Mouse (Mus musculus): Measurements from ENCODE around the gene Polr3h. TPM values are rescaled to one million over a fixed set of nuclear protein-coding genes. Genes with fewer than 3 reads are reported as not detected.

Gene Polr3h
- polyA plus RNA-seq, 1 experiment from 2014 or later = 81.5 TPM

GRCm38 (mm10) chr15:81960171-81961077, 34.4 kb upstream of the Polr3h start, which contains the start of gene Pmm1:
Gene Pmm1 (minus strand): TSS chr15:81960930.
- Histone ChIP-seq H3K9me3 (no peaks in the 10 kb centered on the region), H3K9ac (peak within 1 kb of the TSS; percentile 57), H3K4me1 (peaks cover 7% of the 10 kb centered on the region), H3K27ac (peak within 1 kb of the TSS; percentile 87), H3K36me3 (replicated peaks) (peaks cover 1% of the 10 kb centered on the region), H3K4me2 (peak within 1 kb of the TSS; percentile 75), H3K4me3 (peak within 1 kb of the TSS; percentile 51), H3K27me3 (replicated peaks) (no peaks in the 10 kb centered on the region)
- ATAC-seq (replicated peaks) = peak; percentile 97
- under 1% methylated on average over 76 of the region's 77 CpGs for WGBS

- no peaks in the 10 kb centered on the region for H3K27me3 ChIP-seq (replicated peaks)
- H3K9me3 ChIP-seq = no peaks in the 10 kb centered on the region
- H3K4me1 ChIP-seq = peaks cover 7% of the 10 kb centered on the region
- no peak overlapping the region for H3K27ac ChIP-seq
- ATAC-seq (replicated peaks) = no peak
- H3K4me2 ChIP-seq = no peak overlapping the region
- H3K4me3 ChIP-seq = no peak overlapping the region
- WGBS = 92% methylated on average over 3 of the region's 3 CpGs
- peaks cover 11% of the 10 kb centered on the region for H3K36me3 ChIP-seq (replicated peaks)
- H3K9ac ChIP-seq = peak overlapping the region; percentile 11; the same call in 1 of the 2 replicates
Measured at GRCm38 (mm10) chr15:81958906-81959305, 32.9 kb upstream of the Polr3h start.

GRCm38 (mm10) chr15:81957598-81957997, 31.6 kb upstream of the Polr3h start:
- 88% methylated on average over 11 of the region's 11 CpGs for WGBS
- H3K4me1 ChIP-seq = peaks cover 7% of the 10 kb centered on the region

GRCm38 (mm10) chr15:81956457-81956856, 30.4 kb upstream of the Polr3h start:
- no peak overlapping the region for H3K27ac ChIP-seq
- ATAC-seq (replicated peaks) = no peak
- peaks cover 13% of the 10 kb centered on the region for H3K36me3 ChIP-seq (replicated peaks)
- H3K9me3 ChIP-seq = no peaks in the 10 kb centered on the region
- no peak overlapping the region for H3K4me3 ChIP-seq
- H3K4me2 ChIP-seq = no peak overlapping the region
- 55% methylated on average over 8 of the region's 8 CpGs for WGBS
- H3K9ac ChIP-seq = no peak overlapping the region
- peaks cover 7% of the 10 kb centered on the region for H3K4me1 ChIP-seq
- no peaks in the 10 kb centered on the region for H3K27me3 ChIP-seq (replicated peaks)

More at GRCm38 (mm10) chr15:81957598-81957997, 31.6 kb upstream of the Polr3h start:
- H3K27ac ChIP-seq = no peak overlapping the region
- no peaks in the 10 kb centered on the region for H3K27me3 ChIP-seq (replicated peaks)
- H3K4me2 ChIP-seq = no peak overlapping the region
- no peak for ATAC-seq (replicated peaks)
- peaks cover 11% of the 10 kb centered on the region for H3K36me3 ChIP-seq (replicated peaks)
- no peak overlapping the region for H3K4me3 ChIP-seq
- no peak overlapping the region for H3K9ac ChIP-seq
- no peaks in the 10 kb centered on the region for H3K9me3 ChIP-seq

DNA sequence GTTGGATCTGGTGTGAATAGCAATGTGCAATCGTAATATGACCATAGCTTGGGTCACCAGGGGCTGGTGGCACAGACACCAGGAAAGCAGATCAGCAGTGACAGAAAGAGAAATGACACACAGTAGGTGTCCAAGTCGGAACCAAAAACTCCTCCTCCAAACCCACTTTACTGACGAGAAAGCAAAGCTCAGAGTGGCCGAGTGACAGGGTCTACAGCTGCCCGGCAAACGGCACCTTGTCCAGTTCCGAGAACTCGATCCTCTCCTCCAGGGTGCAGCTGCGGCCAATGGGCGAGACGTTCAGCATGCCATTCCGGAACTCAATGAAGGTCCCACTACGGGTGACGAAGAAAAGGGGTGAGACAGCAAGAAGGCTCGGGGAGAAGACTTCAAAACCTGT, 29.4 kb upstream of the Polr3h start:
- Histone ChIP-seq H3K27me3 (replicated peaks) (no peaks in the 10 kb centered on the region), H3K4me3 (no peak overlapping the region), H3K4me2 (no peak overlapping the region), H3K4me1 (peaks cover 7% of the 10 kb centered on the region), H3K9ac (no peak overlapping the region), H3K9me3 (no peaks in the 10 kb centered on the region), H3K36me3 (replicated peaks) (peaks cover 23% of the 10 kb centered on the region), H3K27ac (no peak overlapping the region)
- ATAC-seq (replicated peaks) = no peak
- WGBS = 93% methylated on average over 15 of the region's 15 CpGs

- peaks cover 29% of the 10 kb centered on the region for H3K36me3 ChIP-seq (replicated peaks)
- no peaks in the 10 kb centered on the region for H3K9me3 ChIP-seq
- no peak overlapping the region for H3K4me3 ChIP-seq
- 93% methylated on average over 6 of the region's 6 CpGs for WGBS
- H3K9ac ChIP-seq = no peak overlapping the region
- no peak for ATAC-seq (replicated peaks)
- no peak overlapping the region for H3K4me2 ChIP-seq
- peaks cover 3% of the 10 kb centered on the region for H3K4me1 ChIP-seq
- no peaks in the 10 kb centered on the region for H3K27me3 ChIP-seq (replicated peaks)
- H3K27ac ChIP-seq = no peak overlapping the region
Measured at GRCm38 (mm10) chr15:81954716-81955115, 28.7 kb upstream of the Polr3h start.

- Histone ChIP-seq H3K9ac (no peak overlapping the region), H3K27ac (no peak overlapping the region), H3K9me3 (no peaks in the 10 kb centered on the region), H3K36me3 (replicated peaks) (peaks cover 32% of the 10 kb centered on the region), H3K4me3 (no peak overlapping the region), H3K27me3 (replicated peaks) (no peaks in the 10 kb centered on the region), H3K4me1 (no peaks in the 10 kb centered on the region; the same call in 1 of the 2 replicates), H3K4me2 (no peak overlapping the region)
- 97% methylated on average over 9 of the region's 9 CpGs for WGBS
- no peak for ATAC-seq (replicated peaks)
Measured at GRCm38 (mm10) chr15:81954151-81954583, 28.1 kb upstream of the Polr3h start.

- H3K36me3 ChIP-seq (replicated peaks) = peaks cover 34% of the 10 kb centered on the region
- no peak overlapping the region for H3K4me2 ChIP-seq
- no peak overlapping the region for H3K27ac ChIP-seq
- H3K9ac ChIP-seq = no peak overlapping the region
- H3K27me3 ChIP-seq (replicated peaks) = no peaks in the 10 kb centered on the region
- H3K9me3 ChIP-seq = no peaks in the 10 kb centered on the region
- no peak overlapping the region for H3K4me3 ChIP-seq
- 93% methylated on average over 4 of the region's 4 CpGs for WGBS
- ATAC-seq (replicated peaks) = no peak
- no peaks in the 10 kb centered on the region for H3K4me1 ChIP-seq
Measured at GRCm38 (mm10) chr15:81952310-81952709, 26.3 kb upstream of the Polr3h start.

GRCm38 (mm10) chr15:81951159-81951558, 25.1 kb upstream of the Polr3h start:
- Histone ChIP-seq H3K4me3 (no peak overlapping the region), H3K9ac (no peak overlapping the region), H3K4me1 (no peaks in the 10 kb centered on the region), H3K27ac (no peak overlapping the region), H3K4me2 (no peak overlapping the region), H3K27me3 (replicated peaks) (no peaks in the 10 kb centered on the region), H3K9me3 (no peaks in the 10 kb centered on the region), H3K36me3 (replicated peaks) (peaks cover 42% of the 10 kb centered on the region)
- WGBS = 92% methylated on average over 9 of the region's 9 CpGs
- ATAC-seq (replicated peaks) = no peak

- H3K36me3 ChIP-seq (replicated peaks) = peaks cover 42% of the 10 kb centered on the region
- 87% methylated on average over 5 of the region's 5 CpGs for WGBS
Measured at GRCm38 (mm10) chr15:81950716-81951115, 24.7 kb upstream of the Polr3h start.

DNA sequence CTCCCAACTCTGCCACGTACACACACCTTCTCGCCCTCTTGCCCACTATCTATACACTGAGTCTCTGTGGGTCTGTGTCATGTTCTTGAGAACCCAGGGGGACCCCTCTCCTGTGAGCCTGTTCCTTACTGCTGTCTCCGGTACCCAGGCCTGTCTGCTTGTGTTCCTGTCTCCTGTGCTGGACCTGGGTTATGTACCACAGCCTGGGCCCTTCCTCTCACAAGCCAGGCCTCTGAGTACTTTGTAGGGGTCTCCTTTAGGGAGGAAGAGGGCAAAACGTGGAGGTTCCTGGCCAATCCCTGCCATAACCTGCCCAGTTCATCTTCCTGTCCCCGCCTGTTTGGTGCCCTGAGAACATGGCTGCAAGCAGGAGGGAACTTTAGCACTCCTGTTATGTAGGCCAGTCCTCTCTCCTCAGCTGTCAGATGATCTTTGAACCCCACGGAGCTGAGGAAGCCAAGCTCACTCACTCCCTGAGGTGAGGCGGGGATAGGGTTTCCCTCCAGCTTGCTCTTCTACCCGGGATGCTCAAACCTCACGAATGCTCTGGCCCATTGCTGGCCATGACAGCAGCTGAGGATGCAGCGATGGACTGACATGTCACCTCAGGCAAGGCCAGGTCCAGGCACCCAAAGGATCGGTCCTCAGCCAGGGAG, 23.6 kb upstream of the Polr3h start:
- no peaks in the 10 kb centered on the region for H3K27me3 ChIP-seq (replicated peaks)
- H3K36me3 ChIP-seq (replicated peaks) = peaks cover 32% of the 10 kb centered on the region; the same call in 1 of the 2 replicates
- no peaks in the 10 kb centered on the region for H3K4me1 ChIP-seq
- no peak overlapping the region for H3K9ac ChIP-seq
- no peaks in the 10 kb centered on the region for H3K9me3 ChIP-seq
- WGBS = 74% methylated on average over 11 of the region's 11 CpGs
- no peak overlapping the region for H3K27ac ChIP-seq
- no peak overlapping the region for H3K4me3 ChIP-seq
- H3K4me2 ChIP-seq = no peak overlapping the region
- ATAC-seq (replicated peaks) = no peak

More at GRCm38 (mm10) chr15:81950716-81951115, 24.7 kb upstream of the Polr3h start:
- Histone ChIP-seq H3K9ac (no peak overlapping the region), H3K9me3 (no peaks in the 10 kb centered on the region), H3K27me3 (replicated peaks) (no peaks in the 10 kb centered on the region), H3K4me2 (no peak overlapping the region), H3K4me1 (no peaks in the 10 kb centered on the region), H3K27ac (no peak overlapping the region), H3K4me3 (no peak overlapping the region)
- no peak for ATAC-seq (replicated peaks)

DNA sequence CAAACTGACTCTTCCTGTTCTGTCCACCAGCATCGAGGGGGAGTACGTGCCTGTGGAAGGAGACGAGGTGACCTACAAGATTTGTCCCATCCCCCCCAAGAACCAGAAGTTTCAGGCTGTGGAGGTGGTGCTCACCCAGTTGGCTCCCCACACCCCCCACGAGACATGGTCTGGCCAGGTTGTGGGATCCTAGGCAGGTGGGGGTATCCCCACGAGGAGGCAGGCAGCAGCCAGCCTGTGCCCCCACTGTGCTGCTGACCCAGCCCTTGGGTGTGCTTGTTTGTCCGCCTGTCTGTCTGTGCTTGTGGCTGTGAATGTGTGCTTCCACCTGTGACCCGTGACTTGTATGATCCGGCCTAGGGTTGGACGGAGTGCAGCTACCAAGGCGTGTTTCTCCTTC, 23.0 kb upstream of the Polr3h start:
- no peak for ATAC-seq (replicated peaks)
- no peak overlapping the region for H3K27ac ChIP-seq
- no peaks in the 10 kb centered on the region for H3K4me1 ChIP-seq
- no peak overlapping the region for H3K4me3 ChIP-seq
- H3K4me2 ChIP-seq = no peak overlapping the region
- no peak overlapping the region for H3K9ac ChIP-seq
- 84% methylated on average over 10 of the region's 10 CpGs for WGBS
- no peaks in the 10 kb centered on the region for H3K27me3 ChIP-seq (replicated peaks)
- H3K36me3 ChIP-seq (replicated peaks) = peaks cover 30% of the 10 kb centered on the region; the same call in 1 of the 2 replicates
- no peaks in the 10 kb centered on the region for H3K9me3 ChIP-seq
